Mouse (Mus musculus): Measurements from ENCODE around the gene Plcd3. TPM values are rescaled to one million over a fixed set of nuclear protein-coding genes. Genes with fewer than 3 reads are reported as not detected.

Gene Plcd3
- polyA plus RNA-seq, 1 experiment from 2014 or later = 3.7 TPM

DNA sequence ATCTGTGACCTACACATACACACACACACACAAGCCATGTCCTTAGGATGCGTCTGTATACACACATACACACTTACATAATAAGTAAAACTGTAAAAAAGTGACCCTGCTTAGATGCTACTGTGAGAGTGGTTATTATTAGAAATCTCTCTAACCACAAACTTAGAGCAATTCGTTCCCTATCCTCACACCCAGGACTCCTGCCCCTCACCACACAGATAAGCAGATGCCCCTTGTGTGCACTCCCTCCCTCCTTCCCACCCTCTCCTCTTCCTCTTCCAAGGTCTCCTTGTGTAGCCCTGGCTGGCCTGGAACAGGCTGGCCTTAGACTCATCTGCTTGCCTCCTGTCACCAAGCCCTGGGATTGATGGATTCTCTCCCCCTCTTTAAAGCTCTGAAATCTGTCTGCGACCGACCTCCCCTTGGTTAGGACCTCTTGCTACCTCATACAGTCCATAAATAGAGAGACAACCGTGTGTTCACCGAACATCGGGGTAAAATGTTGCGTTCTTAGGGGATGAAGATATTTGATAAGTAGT lies 34.6 kb upstream of the Plcd3 start:
- no peak for ATAC-seq
- peaks cover 21% of the 10 kb centered on the region for H3K4me1 ChIP-seq (ENCODE audit: insufficient read depth, low read depth, low read length)
- H3K27me3 ChIP-seq (replicated peaks; ENCODE audit: insufficient read depth, low read length) = no peaks in the 10 kb centered on the region
- whole genome bisulfite sequencing = 76% methylated on average over 8 of the region's 8 CpGs
- H3K4me3 ChIP-seq (ENCODE audit: low read depth, low read length) = no peak overlapping the region
- no peak for DNase-seq (ENCODE audit: low spot score)
- H3K36me3 ChIP-seq (ENCODE audit: insufficient read depth, low read length) = no peaks in the 10 kb centered on the region; the same call in 1 of the 2 replicates
- H3K27ac ChIP-seq (ENCODE audit: low read length) = no peak overlapping the region
- no peaks in the 10 kb centered on the region for H3K9me3 ChIP-seq (ENCODE audit: low read length)
- TF ChIP-seq EP300 (IDR thresholded peaks at IDR 0.05) (no peak), CTCF (IDR thresholded peaks at IDR 0.05) (no peak)
- H3K9ac ChIP-seq (replicated peaks; ENCODE audit: low read depth) = no peak overlapping the region
- no peak overlapping the region for H3K4me2 ChIP-seq (replicated peaks; ENCODE audit: low read depth, low read length)

DNA sequence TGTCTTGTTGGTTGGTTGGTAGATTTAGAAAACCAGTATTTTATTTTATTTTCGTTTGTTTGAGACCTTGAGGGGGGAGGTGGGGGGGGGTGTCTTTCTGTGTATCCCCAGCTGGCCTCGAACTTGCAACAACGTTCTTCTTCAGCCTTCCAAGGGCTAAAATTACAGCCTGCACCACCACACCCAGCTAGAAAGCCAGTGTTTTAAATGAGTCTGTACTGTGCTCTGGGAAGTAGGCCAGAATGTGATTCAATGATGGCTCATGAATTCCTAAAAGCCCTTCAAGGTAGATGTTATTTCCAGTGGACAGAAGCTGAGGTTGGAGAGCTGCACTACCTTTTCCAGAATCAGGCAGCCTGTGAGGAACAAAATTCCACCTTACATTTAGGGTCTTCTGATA lies 32.8 kb upstream of the Plcd3 start:
- 63% methylated on average over 3 of the region's 3 CpGs for WGBS
- peaks cover 24% of the 10 kb centered on the region for H3K4me1 ChIP-seq (ENCODE audit: insufficient read depth, low read depth, low read length)
- DNase-seq (ENCODE audit: low spot score) (peak; percentile 55), ATAC-seq (no peak)
- H3K27ac ChIP-seq (ENCODE audit: low read length) = peak overlapping the region; percentile 81; the same call in 1 of the 2 replicates
- no peak overlapping the region for H3K4me3 ChIP-seq (ENCODE audit: low read depth, low read length)
- H3K36me3 ChIP-seq (ENCODE audit: insufficient read depth, low read length) = no peaks in the 10 kb centered on the region; the same call in 1 of the 2 replicates
- no peak for TF ChIP-seq EP300 (IDR thresholded peaks at IDR 0.05)
- TF ChIP-seq CTCF (IDR thresholded peaks at IDR 0.05) = no peak
- H3K4me2 ChIP-seq (replicated peaks; ENCODE audit: low read depth, low read length) = no peak overlapping the region
- no peaks in the 10 kb centered on the region for H3K27me3 ChIP-seq (replicated peaks; ENCODE audit: insufficient read depth, low read length)
- no peak overlapping the region for H3K9ac ChIP-seq (replicated peaks; ENCODE audit: low read depth)
- no peaks in the 10 kb centered on the region for H3K9me3 ChIP-seq (ENCODE audit: low read length)

DNA sequence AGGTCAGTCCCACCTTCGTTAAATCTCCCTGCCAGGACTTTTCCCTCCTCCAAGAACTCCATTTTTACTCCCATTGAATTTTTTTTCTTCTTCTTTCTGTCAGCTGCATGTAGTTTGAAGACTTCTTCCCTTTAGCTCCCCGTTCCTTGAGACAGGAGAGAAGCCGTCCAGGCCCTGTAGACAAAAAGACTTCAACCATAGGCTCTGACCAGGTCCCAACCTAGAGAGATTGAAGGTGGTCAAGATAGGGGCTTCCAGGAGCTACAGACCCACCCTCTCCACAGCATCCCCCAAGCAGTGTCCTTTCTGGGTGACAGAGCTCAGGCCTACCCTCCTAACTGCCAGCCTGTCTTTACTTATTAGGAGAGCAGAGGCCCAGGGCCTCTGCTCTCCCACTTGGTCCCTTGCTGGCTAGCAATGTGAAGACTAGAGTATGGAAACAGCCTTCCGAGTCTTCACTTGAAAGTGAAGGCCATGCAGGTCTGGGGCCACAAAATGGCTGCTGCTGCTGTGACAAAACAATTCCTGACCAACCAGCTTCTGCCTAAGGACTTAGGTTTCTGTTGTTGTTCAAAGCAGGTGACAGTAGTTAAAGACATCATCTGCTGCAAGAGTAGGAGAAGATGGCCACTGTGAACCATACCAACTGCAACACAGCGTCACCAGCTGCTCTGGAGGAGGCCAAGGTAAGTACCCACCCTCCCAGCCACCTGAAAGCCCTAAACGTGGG lies 32.2 kb upstream of the Plcd3 start:
- H3K9me3 ChIP-seq (ENCODE audit: low read length) = no peaks in the 10 kb centered on the region
- ATAC-seq (no peak), DNase-seq (ENCODE audit: low spot score) (no peak)
- H3K27me3 ChIP-seq (replicated peaks; ENCODE audit: insufficient read depth, low read length) = no peaks in the 10 kb centered on the region
- 45% methylated on average over 6 of the region's 6 CpGs for WGBS
- H3K4me2 ChIP-seq (replicated peaks; ENCODE audit: low read depth, low read length) = peak overlapping the region; percentile 40
- H3K4me1 ChIP-seq (ENCODE audit: insufficient read depth, low read depth, low read length) = peaks cover 24% of the 10 kb centered on the region
- H3K27ac ChIP-seq (ENCODE audit: low read length) = peak overlapping the region; percentile 81
- no peaks in the 10 kb centered on the region for H3K36me3 ChIP-seq (ENCODE audit: insufficient read depth, low read length)
- no peak overlapping the region for H3K4me3 ChIP-seq (ENCODE audit: low read depth, low read length)
- TF ChIP-seq EP300 (IDR thresholded peaks at IDR 0.05) (no peak), CTCF (IDR thresholded peaks at IDR 0.05) (no peak)
- H3K9ac ChIP-seq (replicated peaks; ENCODE audit: low read depth) = no peak overlapping the region; the same call in 1 of the 2 replicates

- H3K27ac ChIP-seq (ENCODE audit: low read length) = peak overlapping the region; percentile 99
- H3K27me3 ChIP-seq (replicated peaks; ENCODE audit: insufficient read depth, low read length) = no peaks in the 10 kb centered on the region
- no peaks in the 10 kb centered on the region for H3K9me3 ChIP-seq (ENCODE audit: low read length)
- peak overlapping the region; percentile 93 for H3K4me3 ChIP-seq (ENCODE audit: low read depth, low read length)
- ATAC-seq (peak; percentile 96), DNase-seq (ENCODE audit: low spot score) (peak; percentile 100)
- under 1% methylated on average over 55 of the region's 58 CpGs for WGBS
- H3K4me1 ChIP-seq (ENCODE audit: insufficient read depth, low read depth, low read length) = peaks cover 24% of the 10 kb centered on the region
- H3K9ac ChIP-seq (replicated peaks; ENCODE audit: low read depth) = peak overlapping the region; percentile 99
- no peak for TF ChIP-seq CTCF (IDR thresholded peaks at IDR 0.05)
- TF ChIP-seq EP300 (IDR thresholded peaks at IDR 0.05) = peak; percentile 86
- no peaks in the 10 kb centered on the region for H3K36me3 ChIP-seq (ENCODE audit: insufficient read depth, low read length)
- peak overlapping the region; percentile 67 for H3K4me2 ChIP-seq (replicated peaks; ENCODE audit: low read depth, low read length)
These were observed 31.4 kb upstream of the Plcd3 start for GRCm38 (mm10) chr11:103132576-103133455.

DNA sequence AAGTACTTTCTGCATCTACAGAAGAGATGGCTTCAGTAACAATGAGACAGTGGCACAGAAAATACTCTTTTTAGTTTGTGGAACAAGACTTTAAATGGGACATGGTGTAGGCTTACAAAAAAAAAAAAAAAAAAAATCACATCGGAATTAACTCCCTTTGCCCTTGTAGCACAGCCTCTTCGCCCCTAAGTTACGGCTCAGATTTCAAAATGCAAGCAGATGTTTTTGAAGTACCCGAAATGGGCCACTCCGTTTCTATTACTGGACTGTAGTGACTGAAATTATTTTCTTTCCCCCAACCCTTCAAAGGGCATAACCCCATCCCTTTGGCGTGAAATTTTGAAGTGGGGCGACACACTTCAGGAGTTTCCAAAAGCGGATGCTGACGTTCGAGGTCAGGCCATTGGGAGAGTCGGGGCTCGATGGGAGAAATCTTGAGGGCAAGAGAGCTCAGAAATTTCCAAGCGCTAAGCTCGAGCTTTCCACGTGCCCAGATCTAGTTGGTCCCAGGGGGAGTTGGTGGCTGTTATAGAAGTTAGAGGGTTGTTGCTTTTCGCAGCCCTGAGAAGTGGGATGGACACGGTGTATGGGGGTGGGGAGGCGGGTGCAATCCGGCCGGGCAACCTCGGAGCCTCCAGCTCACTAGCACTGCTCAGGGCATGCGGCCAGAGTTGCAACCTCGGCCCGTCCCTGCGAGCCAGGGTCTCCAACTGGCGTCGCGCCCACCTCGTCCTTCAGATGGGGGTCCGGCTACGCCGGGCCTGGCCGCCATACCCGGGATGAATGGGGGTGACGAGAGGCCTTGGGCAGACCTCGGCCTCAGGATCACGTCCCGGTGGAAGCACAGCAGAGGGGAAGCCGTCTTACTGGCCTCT lies 30.5 kb upstream of the Plcd3 start, which contains the start of gene Hexim2:
Gene Hexim2 (plus strand): TSS at position 729 of the 875 bp plus-strand sequence.
- H3K27me3 ChIP-seq (replicated peaks; ENCODE audit: insufficient read depth, low read length) = no peaks in the 10 kb centered on the region
- H3K9me3 ChIP-seq (ENCODE audit: low read length) = no peaks in the 10 kb centered on the region
- H3K9ac ChIP-seq (replicated peaks; ENCODE audit: low read depth) = peak within 1 kb of the TSS; percentile 99
- peak; percentile 39 for ATAC-seq
- WGBS = under 1% methylated on average over 39 of the region's 39 CpGs
- peak; percentile 64 for DNase-seq (ENCODE audit: low spot score)
- H3K4me1 ChIP-seq (ENCODE audit: insufficient read depth, low read depth, low read length) = peaks cover 24% of the 10 kb centered on the region
- H3K4me3 ChIP-seq (ENCODE audit: low read depth, low read length) = peak within 1 kb of the TSS; percentile 93
- H3K36me3 ChIP-seq (ENCODE audit: insufficient read depth, low read length) = no peaks in the 10 kb centered on the region
- peak within 1 kb of the TSS; percentile 67 for H3K4me2 ChIP-seq (replicated peaks; ENCODE audit: low read depth, low read length)
- peak within 1 kb of the TSS; percentile 99 for H3K27ac ChIP-seq (ENCODE audit: low read length)
- no peak for TF ChIP-seq CTCF (IDR thresholded peaks at IDR 0.05)
- no peak for TF ChIP-seq EP300 (IDR thresholded peaks at IDR 0.05)
